Mouse (Mus musculus): ENCODE measurements at regions not wholly inside any gene's neighbourhood (a gene's known extent, or its start where the extent isn't known, plus 50 kb on each side); places are given as distances from the start of the nearest gene placed in this dataset.

GRCm38 (mm10) chr13:75204417-75204816 lies 114.8 kb downstream of the Pcsk1 start:
- DNase-seq (ENCODE audit: low read depth, low spot score): peak; percentile 48

GRCm38 (mm10) chr13:75223944-75224343 lies 134.3 kb downstream of the Pcsk1 start:
- DNase-seq (ENCODE audit: low read depth, low spot score): no peak

GRCm38 (mm10) chr13:75225581-75226297 lies 136.1 kb downstream of the Pcsk1 start:
- no peak for DNase-seq (ENCODE audit: low read depth, low spot score)

- peak; percentile 85 for DNase-seq (ENCODE audit: low read depth, low spot score)
Measured at GRCm38 (mm10) chr13:75227616-75228277, 138.1 kb downstream of the Pcsk1 start.

- DNase-seq (ENCODE audit: low read depth, low spot score): peak; percentile 47
Measured at GRCm38 (mm10) chr13:75236424-75236823, 146.8 kb downstream of the Pcsk1 start.
